Mouse (Mus musculus): Measurements from ENCODE around the gene Rbm48.

- TF ChIP-seq EP300 (IDR thresholded peaks at IDR 0.05; ENCODE audit: insufficient read depth, low read depth, low read length) (no peak), POLR2A (IDR thresholded peaks at IDR 0.05; ENCODE audit: insufficient read depth, low read length) (no peak)
These were observed 52.0 kb downstream of the Rbm48 start for GRCm38 (mm10) chr5:3544480-3544769.

All from ES-Bruce4 (cell line).